Mouse (Mus musculus) embryonic fibroblast, embryonic 13.5 days (primary cell): Measurements from ENCODE around the gene Mfsd4a.

Source experiments
- CTCF ChIP-seq: IDR thresholded peaks from 2 replicates; pipeline ENCODE4 v1.5.1; 2011; ENCODE audit warnings: mild to moderate bottlenecking, control low read depth, low read length, moderate library complexity, borderline replicate concordance; ENCODE audit not compliant: insufficient read depth
- POLR2A ChIP-seq: IDR thresholded peaks from 2 replicates; pipeline ENCODE4 v1.6.1; 2011; ENCODE audit warnings: low read depth, mild to moderate bottlenecking, control low read depth, low read length, moderate library complexity

- TF ChIP-seq POLR2A: no peak
- no peak for TF ChIP-seq CTCF
Measured at GRCm38 (mm10) chr1:131980471-131980870, 87.4 kb downstream of the Mfsd4a start.
